Mouse (Mus musculus) ES-E14 (cell line): ENCODE results near the gene Hspa1a. TPM values are rescaled to one million over a fixed set of nuclear protein-coding genes. Genes with fewer than 3 reads are reported as not detected.
A peak's percentile ranks its signal among the peaks of the same experiment; 100 is the strongest.
"Not testable (repeated sequence)": the region's sequence is repeated elsewhere in the genome, so short reads cannot be mapped to it uniquely, and the experiment has no call there.

ENCODE experiments used
- DNase-seq: peaks from one replicate; pipeline ENCODE4 v3.0.0-alpha.2; 2013; ENCODE audit warnings: low read depth, low spot score
- H3K27ac ChIP-seq: 2 replicates; pipeline ENCODE4 v1.5.1; 2012; ENCODE audit warnings: low read depth, mild to moderate bottlenecking, low read length, moderate library complexity, mixed read lengths; ENCODE audit not compliant: poor library complexity, insufficient read depth, severe bottlenecking
- H3K36me3 ChIP-seq: 2 replicates; pipeline ENCODE4 v1.6.1; 2012; ENCODE audit warnings: mild to moderate bottlenecking, low read length, moderate library complexity, mixed read lengths; ENCODE audit not compliant: control insufficient read depth, poor library complexity, insufficient read depth, severe bottlenecking
- H3K4me1 ChIP-seq, 2 experiments: fragments of 150-350 bp in 1 of 2; sonication (generic) in 1 of 2; 2 replicates each; pipeline ENCODE4 v1.6.1; 2012; ENCODE audit warnings: low read length in 2 of 2, mild to moderate bottlenecking in 1 of 2, mixed read lengths in 1 of 2; ENCODE audit not compliant: control insufficient read depth in 2 of 2, insufficient read depth in 2 of 2, poor library complexity in 1 of 2
- H3K4me3 ChIP-seq, 2 experiments: fragments of 150-350 bp in 1 of 2; sonication (generic) in 1 of 2; 2 replicates each; pipeline ENCODE4 v1.5.1; 2012; ENCODE audit warnings: low read length in 2 of 2, low read depth in 1 of 2, mild to moderate bottlenecking in 1 of 2, mixed read lengths in 1 of 2; ENCODE audit not compliant: insufficient read depth in 1 of 2, poor library complexity in 1 of 2, severe bottlenecking in 1 of 2
- H3K9ac ChIP-seq: 2 replicates; pipeline ENCODE4 v1.6.1; 2012; ENCODE audit warnings: low read depth, mild to moderate bottlenecking, low read length, mixed read lengths; ENCODE audit not compliant: poor library complexity, insufficient read depth, severe bottlenecking
- H3K9me3 ChIP-seq: fragments of 150-350 bp; sonication (generic); 2 replicates; pipeline ENCODE4 v1.6.1; 2012; ENCODE audit warnings: low read depth, mild to moderate bottlenecking, low read length; ENCODE audit not compliant: control insufficient read depth, insufficient read depth
- CHD2 ChIP-seq: IDR thresholded peaks from 2 replicates; pipeline ENCODE4 v1.6.1; 2014; ENCODE audit warnings: mild to moderate bottlenecking, low read depth, low read length, inconsistent platforms
- HCFC1 ChIP-seq: IDR thresholded peaks from 2 replicates; pipeline ENCODE4 v1.6.1; 2012; ENCODE audit warnings: low read length, inconsistent platforms, borderline replicate concordance; ENCODE audit not compliant: insufficient read depth
- MAFK ChIP-seq: IDR thresholded peaks from 2 replicates; pipeline ENCODE4 v1.6.1; 2014; ENCODE audit warnings: mild to moderate bottlenecking, low read depth, low read length, inconsistent platforms; ENCODE audit not compliant: insufficient read depth
- ZC3H11A ChIP-seq: IDR thresholded peaks from 2 replicates; pipeline ENCODE4 v1.6.1; 2012; ENCODE audit warnings: low read depth, mild to moderate bottlenecking, inconsistent platforms, low read length, borderline replicate concordance
- ZNF384 ChIP-seq: IDR thresholded peaks from 2 replicates; pipeline ENCODE4 v1.6.1; 2012; ENCODE audit warnings: low read depth, low read length, inconsistent platforms
- in situ Hi-C, 2 experiments: fragments of 600-800 bp; cut with MboI; formaldehyde crosslinking; loops; one replicate each; pipeline ENCODE4 v1.15.1; 2025; ENCODE audit warnings: low sequenced_read_pairs in 2 of 2, inconsistent platforms in 1 of 2; ENCODE audit not compliant: unreplicated experiment in 2 of 2
- total RNA-seq: library from RNA; depleted of rRNA; stranded (reverse); fragments of 300-350 nt; gene quantifications from 2 replicates; pipeline ENCODE4 v1.2.3, GENCODE M21; 2012

Hspa1a gene
- total RNA-seq, 1 experiment: 5.9 TPM

GRCm38 (mm10) chr17:35007387-35007991 lies 35.5 kb upstream of the Hspa1a start:
- TF ChIP-seq HCFC1 (no peak), MAFK (no peak), CHD2 (no peak), ZNF384 (no peak), ZC3H11A (no peak)
- H3K9me3 ChIP-seq: no peaks in the 10 kb centered on the region
- H3K27ac ChIP-seq: no peak overlapping the region
- no peak overlapping the region for H3K4me3 ChIP-seq
- peaks cover 7 to 13% of the 10 kb centered on the region in 2 experiments for H3K4me1 ChIP-seq
- in situ Hi-C loops: loop anchor here in 1 of 2 experiments (25.0 kb wide), 1 partner anchor 105 kb away; the partner anchor contains the start of genes Csnk2b, Gpank1, Ly6g5b and Ly6g5c
- H3K36me3 ChIP-seq: peaks cover 66% of the 10 kb centered on the region
- no peak for DNase-seq
- no peak overlapping the region for H3K9ac ChIP-seq

- in situ Hi-C loops: loop anchor here in 1 of 2 experiments (25.0 kb wide), 1 partner anchor 106 kb away; the partner anchor contains the start of genes Csnk2b, Gpank1, Ly6g5b and Ly6g5c
- not testable (repeated sequence) for H3K4me3 ChIP-seq, H3K27ac ChIP-seq, H3K9me3 ChIP-seq, DNase-seq, H3K9ac ChIP-seq
- H3K4me1 ChIP-seq: peaks cover 10 to 13% of the 10 kb centered on the region in 2 experiments
- TF ChIP-seq ZNF384: peak; percentile 66
- H3K36me3 ChIP-seq: peaks cover 51% of the 10 kb centered on the region
Measured at GRCm38 (mm10) chr17:35005902-35006301, 33.9 kb upstream of the Hspa1a start.

GRCm38 (mm10) chr17:35005158-35005557 lies 33.2 kb upstream of the Hspa1a start:
- H3K9ac ChIP-seq: no peak overlapping the region
- peaks cover 10 to 13% of the 10 kb centered on the region in 2 experiments for H3K4me1 ChIP-seq
- TF ChIP-seq ZC3H11A (no peak), HCFC1 (no peak), CHD2 (no peak), MAFK (no peak), ZNF384 (no peak)
- in situ Hi-C loops: loop anchor here in 1 of 2 experiments (25.0 kb wide), 1 partner anchor 107 kb away; the partner anchor contains the start of genes Csnk2b, Gpank1, Ly6g5b and Ly6g5c
- no peak overlapping the region for H3K4me3 ChIP-seq
- H3K27ac ChIP-seq: no peak overlapping the region
- H3K36me3 ChIP-seq: peaks cover 43% of the 10 kb centered on the region
- DNase-seq: no peak
- H3K9me3 ChIP-seq: no peaks in the 10 kb centered on the region

- TF ChIP-seq ZNF384: no peak
- TF ChIP-seq HCFC1: no peak
- TF ChIP-seq ZC3H11A: no peak
- Histone ChIP-seq H3K4me1 (peaks cover 10 to 15% of the 10 kb centered on the region in 2 experiments), H3K9ac (no peak overlapping the region; the same call in 1 of the 2 replicates), H3K27ac (no peak overlapping the region), H3K36me3 (peaks cover 37% of the 10 kb centered on the region), H3K9me3 (no peaks in the 10 kb centered on the region), H3K4me3 (no peak overlapping the region)
- DNase-seq: no peak
- in situ Hi-C loops: loop anchor here in 1 of 2 experiments (25.0 kb wide), 1 partner anchor 108 kb away; the partner anchor contains the start of genes Csnk2b, Gpank1, Ly6g5b and Ly6g5c
Measured at GRCm38 (mm10) chr17:35004075-35004717, 32.2 kb upstream of the Hspa1a start.
